Mouse (Mus musculus): ENCODE data around the gene Muc3. TPM values are rescaled to one million over a fixed set of nuclear protein-coding genes. Genes with fewer than 3 reads are reported as not detected.

The Muc3 gene
- total RNA-seq, 2 experiments from 2014 or later = not detected

- DNase-seq (ENCODE audit: low spot score) = no peak
- intact Hi-C loops (cut with DNase I) = loop anchor here (10.0 kb wide), 1 partner anchor 167 kb away; no protein-coding TSS in a partner anchor
Measured at GRCm38 (mm10) chr5:137102078-137102477, 47.0 kb downstream of the Muc3 start.

DNA sequence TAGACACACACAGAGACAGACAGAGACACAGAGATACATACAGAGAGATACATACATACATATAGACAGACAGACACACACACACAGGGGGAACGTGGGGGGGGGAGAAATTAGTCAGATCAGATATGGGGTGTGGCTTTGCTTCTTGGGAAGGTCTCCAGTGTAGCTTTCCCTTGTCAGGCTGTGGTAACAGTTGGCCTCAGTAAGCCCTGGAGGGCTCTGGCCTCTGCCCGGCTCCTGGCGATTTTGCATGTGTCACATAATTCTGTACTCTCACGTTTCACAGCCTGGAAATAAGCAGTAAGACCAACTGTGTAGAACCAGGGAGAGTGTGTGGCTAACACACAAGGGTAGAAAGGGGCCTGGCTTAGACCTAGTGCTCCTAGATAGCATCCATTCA is 48.5 kb downstream of the Muc3 start:
- intact Hi-C loops (cut with DNase I) = loop anchor here (10.0 kb wide), 1 partner anchor 166 kb away; no protein-coding TSS in a partner anchor
- DNase-seq (ENCODE audit: low spot score) = no peak

DNA sequence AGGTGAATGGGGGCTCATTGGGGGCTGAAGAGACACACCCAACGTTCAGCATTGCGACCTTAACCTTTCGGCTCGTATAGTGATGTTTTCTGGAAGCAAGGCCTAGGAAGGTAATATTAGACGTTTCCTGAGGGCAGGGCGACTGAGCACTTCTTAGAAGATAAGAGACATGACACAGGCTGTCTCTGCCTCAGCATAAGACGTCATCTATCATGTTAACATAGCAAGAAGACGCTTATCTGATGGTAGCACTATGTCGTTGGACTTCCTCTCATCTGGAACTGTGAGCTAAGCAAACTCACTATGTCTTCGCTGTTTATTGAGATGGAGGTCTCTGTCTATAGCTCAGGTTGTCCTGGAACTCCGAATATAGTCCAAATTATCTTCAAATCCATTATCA is 50.7 kb downstream of the Muc3 start:
- no peak for DNase-seq (ENCODE audit: low spot score)
- intact Hi-C loops (cut with DNase I) = no loop called here

DNA sequence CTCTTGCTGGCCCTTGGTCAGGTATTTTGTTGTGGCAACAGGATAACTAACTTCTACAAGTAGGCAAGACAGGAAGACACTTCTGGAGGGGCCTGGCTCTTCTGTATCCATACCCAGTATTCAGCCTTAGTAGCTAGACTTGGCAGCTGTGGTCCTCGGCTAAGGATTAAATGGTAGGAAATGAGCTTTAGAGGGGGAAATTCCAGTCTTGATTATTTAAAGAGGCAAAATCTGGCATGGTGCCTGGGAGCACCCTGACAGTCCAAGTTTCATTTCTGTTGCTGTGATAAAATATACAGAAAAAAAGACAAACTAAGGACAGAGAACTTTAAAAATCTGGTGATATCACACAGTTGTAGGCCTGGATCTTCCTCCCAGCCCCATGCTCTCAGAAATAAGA is 53.1 kb downstream of the Muc3 start:
- intact Hi-C loops (cut with DNase I) = no loop called here
- no peak for DNase-seq (ENCODE audit: low spot score)

DNA sequence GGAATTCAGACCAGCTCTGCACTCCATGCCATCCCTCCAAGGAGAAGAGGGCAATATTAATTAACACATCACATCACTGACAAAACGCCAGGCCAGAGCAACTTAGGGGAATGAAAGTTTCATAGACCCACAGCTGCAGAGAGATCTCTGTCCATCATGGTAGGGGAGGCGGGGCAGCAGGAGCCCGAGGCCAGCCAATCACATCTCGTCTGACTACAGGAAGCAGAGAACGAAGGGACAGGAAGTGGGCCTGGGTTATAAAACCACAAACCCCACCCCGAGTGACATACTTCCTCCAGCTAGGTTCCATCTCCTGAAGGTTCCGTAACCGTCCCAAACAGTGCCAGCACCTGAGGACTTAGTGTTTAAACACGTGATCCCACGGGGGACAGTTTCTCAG is 54.0 kb downstream of the Muc3 start:
- intact Hi-C loops (cut with DNase I) = no loop called here
- DNase-seq (ENCODE audit: low spot score) = no peak

- intact Hi-C loops (cut with DNase I) = no loop called here
- no peak for DNase-seq (ENCODE audit: low spot score)
Measured at GRCm38 (mm10) chr5:137093720-137094119, 55.4 kb downstream of the Muc3 start.

DNA sequence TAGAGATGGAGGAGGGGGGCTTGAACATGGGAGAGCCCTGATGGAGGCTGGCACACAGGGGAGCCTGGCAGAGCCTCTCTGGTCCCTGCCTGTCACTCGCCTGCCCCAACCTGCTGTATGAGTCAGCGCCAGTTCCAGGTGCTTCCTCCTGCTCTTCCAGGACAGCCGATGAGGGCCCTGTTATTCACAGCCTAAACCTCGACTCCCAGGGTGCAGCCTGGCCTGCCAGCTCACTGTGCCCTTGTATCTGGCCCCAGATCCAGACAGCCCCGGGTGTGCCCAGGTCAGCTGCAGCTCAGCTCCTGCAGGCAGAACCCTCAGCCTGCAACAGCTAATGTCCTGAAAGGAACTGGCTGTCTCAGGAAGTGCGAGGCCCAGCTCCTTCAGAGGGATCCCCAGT is 57.6 kb downstream of the Muc3 start:
- no peak for DNase-seq (ENCODE audit: low spot score)
- intact Hi-C loops (cut with DNase I) = no loop called here

GRCm38 (mm10) chr5:137090870-137091269 is 58.3 kb downstream of the Muc3 start:
- intact Hi-C loops (cut with DNase I) = no loop called here
- DNase-seq (ENCODE audit: low spot score) = no peak

GRCm38 (mm10) chr5:137087410-137087809 is 61.7 kb downstream of the Muc3 start:
- intact Hi-C loops (cut with DNase I) = no loop called here
- peak; percentile 66 for DNase-seq (ENCODE audit: low spot score)

DNA sequence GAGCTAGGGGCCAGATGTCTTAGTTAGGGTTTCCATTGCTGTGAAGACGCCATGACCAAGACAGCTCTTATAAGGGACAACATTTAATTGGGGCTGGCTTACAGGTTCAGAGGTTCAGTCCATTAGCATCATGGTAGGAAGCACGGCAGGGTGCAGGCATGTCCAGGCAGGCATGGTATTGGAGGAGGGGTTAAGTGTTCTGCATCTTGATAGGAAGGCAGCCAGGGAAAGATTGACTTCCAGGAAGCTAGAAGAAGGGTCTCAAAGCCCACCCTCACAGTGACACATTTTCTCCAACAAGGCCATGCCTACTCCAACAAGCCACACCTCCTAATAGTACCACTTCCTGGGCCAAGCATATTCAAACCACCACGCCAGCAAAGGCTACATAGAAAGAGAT is 63.4 kb downstream of the Muc3 start:
- DNase-seq (ENCODE audit: low spot score) = no peak
- intact Hi-C loops (cut with DNase I) = no loop called here

DNA sequence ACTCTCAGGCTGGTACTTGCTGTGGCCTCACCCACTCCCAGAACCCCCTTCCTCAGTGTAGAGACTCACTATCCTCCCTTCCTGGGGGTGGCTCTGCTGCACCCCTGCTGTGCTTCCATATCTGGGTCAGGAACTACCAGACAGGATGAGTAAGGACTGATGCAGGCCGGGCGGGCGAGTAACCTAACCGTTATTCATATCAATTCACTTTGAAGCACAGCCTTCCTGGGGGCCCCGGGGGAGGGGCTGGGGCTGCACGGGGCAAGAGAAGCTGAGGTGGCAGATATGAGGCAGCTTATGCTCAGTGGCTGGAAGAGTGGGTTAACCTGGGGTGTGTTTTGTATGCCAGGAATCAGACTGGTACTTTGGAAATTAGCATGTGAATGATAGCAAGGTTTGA is 64.1 kb downstream of the Muc3 start:
- DNase-seq (ENCODE audit: low spot score) = no peak
- intact Hi-C loops (cut with DNase I) = no loop called here

Other genes starting within 250 kb of the Muc3 start
- 1 to 10 TPM; 8.8 to 8.9 TPM for gene Ift22, start 241.2 kb downstream of the Muc3 start, total RNA-seq (2021)
- 100 to 1,000 TPM; 172 to 177 TPM for gene Fis1, start 196.0 kb downstream of the Muc3 start, total RNA-seq (2021)
- gene Cldn15, start 182.7 kb downstream of the Muc3 start, total RNA-seq (2021) = 10 to 100 TPM in 1 of 2 experiments, 1 to 10 TPM in 1; 8.9 to 10.4 TPM
- gene Plod3, start 162.3 kb downstream of the Muc3 start, total RNA-seq (2021) = 10 to 100 TPM; 37.5 to 40.4 TPM
- 10 to 100 TPM; 57.2 to 67.0 TPM for gene Znhit1, start 161.3 kb downstream of the Muc3 start, total RNA-seq (2021)
- not detected for gene Vgf, start 122.9 kb downstream of the Muc3 start, total RNA-seq (2021)
- 10 to 100 TPM; 34.4 to 43.0 TPM for gene Ap1s1, start 103.2 kb downstream of the Muc3 start, total RNA-seq (2021)
- gene Serpine1, start 77.1 kb downstream of the Muc3 start, total RNA-seq (2021) = 10 to 100 TPM; 18.3 to 27.6 TPM
- gene Trim56, start 33.1 kb downstream of the Muc3 start, total RNA-seq (2021) = 10 to 100 TPM; 18.0 to 22.0 TPM
- gene Muc3a, start 63.1 kb upstream of the Muc3 start, total RNA-seq (2021) = under 1 TPM; 0.26 to 0.31 TPM
- gene Ache, start 138.2 kb upstream of the Muc3 start, total RNA-seq (2021) = 1 to 10 TPM; 1.4 to 2.2 TPM
- gene Ufsp1, start 145.3 kb upstream of the Muc3 start, total RNA-seq (2021) = 1 to 10 TPM; 8.3 to 8.7 TPM
- 10 to 100 TPM; 67.1 to 67.7 TPM for gene Srrt, start 158.4 kb upstream of the Muc3 start, total RNA-seq (2021)
- gene Trip6, start 165.1 kb upstream of the Muc3 start, total RNA-seq (2021) = 10 to 100 TPM; 10.8 to 13.3 TPM
- gene Slc12a9, start 184.3 kb upstream of the Muc3 start, total RNA-seq (2021) = 1 to 10 TPM; 2.7 to 3.0 TPM
- 10 to 100 TPM; 52.5 to 64.2 TPM for gene Ephb4, start 200.8 kb upstream of the Muc3 start, total RNA-seq (2021)

All from heart, postnatal 25 days (tissue).